Mouse (Mus musculus) myocyte (in vitro differentiated cells): Measurements from ENCODE around the gene Acvrl1.

ENCODE experiments used
- CEBPB ChIP-seq: IDR thresholded peaks from 2 replicates; pipeline ENCODE4 v1.6.1; 2011; ENCODE audit warnings: mild to moderate bottlenecking, moderate library complexity; ENCODE audit not compliant: poor library complexity, insufficient read depth, severe bottlenecking
- E2F4 ChIP-seq: IDR thresholded peaks from one replicate; pipeline ENCODE4 v1.6.1; 2011; ENCODE audit warnings: mild to moderate bottlenecking, control low read depth, moderate library complexity; ENCODE audit not compliant: insufficient read depth
- MAX ChIP-seq: IDR thresholded peaks from one replicate; pipeline ENCODE4 v1.6.1; 2011; ENCODE audit warnings: low read depth, mild to moderate bottlenecking, control low read depth
- MYOD1 ChIP-seq, 3 experiments: IDR thresholded peaks; one replicate each; pipeline ENCODE4 v1.6.1; 2011; ENCODE audit warnings: control low read depth in 2 of 3, low read depth in 2 of 3, mild to moderate bottlenecking in 2 of 3, moderate library complexity in 1 of 3; ENCODE audit not compliant: insufficient read length in 2 of 3, control insufficient read depth in 1 of 3
- MYOG ChIP-seq, 3 experiments: IDR thresholded peaks; one replicate each; pipeline ENCODE4 v1.6.1; 2011; ENCODE audit warnings: control low read depth in 2 of 3, low read depth in 2 of 3, mild to moderate bottlenecking in 2 of 3; ENCODE audit not compliant: insufficient read length in 2 of 3, control insufficient read depth in 1 of 3, insufficient read depth in 1 of 3
- POLR2A ChIP-seq: IDR thresholded peaks from one replicate; pipeline ENCODE4 v1.6.1; 2011; ENCODE audit warnings: low read depth, mild to moderate bottlenecking, control low read depth, moderate library complexity; ENCODE audit not compliant: insufficient read length
- POLR2AphosphoS2 ChIP-seq: IDR thresholded peaks from one replicate; pipeline ENCODE4 v1.6.1; 2011; ENCODE audit warnings: low read depth, control low read depth; ENCODE audit not compliant: insufficient read length
- SRF ChIP-seq: IDR thresholded peaks from one replicate; pipeline ENCODE4 v1.6.1; 2011; ENCODE audit warnings: low read depth; ENCODE audit not compliant: control insufficient read depth, insufficient read length
- TCF12 ChIP-seq: IDR thresholded peaks from one replicate; pipeline ENCODE4 v1.6.1; 2011; ENCODE audit warnings: mild to moderate bottlenecking, control low read depth; ENCODE audit not compliant: poor library complexity, insufficient read depth, severe bottlenecking
- TCF3 ChIP-seq: IDR thresholded peaks from one replicate; pipeline ENCODE4 v1.6.1; 2011; ENCODE audit warnings: low read depth, control low read depth; ENCODE audit not compliant: insufficient read length
- USF1 ChIP-seq: IDR thresholded peaks from one replicate; pipeline ENCODE4 v1.6.1; 2011; ENCODE audit warnings: low read depth, mild to moderate bottlenecking, control low read depth, moderate library complexity

DNA sequence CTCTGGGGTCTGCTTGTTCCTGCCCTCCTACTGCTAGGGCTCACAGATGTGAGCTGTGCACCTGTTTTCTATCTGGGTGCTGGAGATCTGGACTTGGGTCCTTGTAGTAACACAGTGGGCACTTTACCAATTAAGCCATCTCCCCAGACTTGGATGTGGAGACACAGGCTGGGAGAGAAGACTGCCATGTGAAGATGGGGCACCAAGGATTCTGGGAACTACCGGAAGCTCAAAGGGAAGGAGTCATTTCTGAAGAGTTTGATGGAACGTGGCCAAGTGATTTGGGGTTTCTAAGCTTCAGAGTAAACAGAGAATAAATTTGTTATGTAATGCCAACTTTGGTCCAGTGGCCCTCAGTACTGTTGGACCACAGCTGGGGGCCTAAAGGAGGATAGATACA, 43.7 kb downstream of the Acvrl1 start:
- TF ChIP-seq POLR2A (no peak), POLR2AphosphoS2 (no peak), MYOG (IDR thresholded peaks at IDR 0.05; ENCODE audit: control insufficient read depth in 1 of 3, insufficient read depth in 1 of 3, insufficient read length in 2 of 3, low read depth in 2 of 3) (no peak), MAX (no peak), MYOD1 (IDR thresholded peaks at IDR 0.05; ENCODE audit: control insufficient read depth in 1 of 3, insufficient read length in 2 of 3, low read depth in 2 of 3) (no peak), CEBPB (no peak), TCF12 (no peak), USF1 (no peak), TCF3 (no peak), E2F4 (no peak), SRF (no peak)
